Mouse (Mus musculus) erythroid progenitor cell, adult 5-6 weeks (primary cell): ENCODE measurements around the gene Mfsd4a. TPM values are rescaled to one million over a fixed set of nuclear protein-coding genes. Genes with fewer than 3 reads are reported as not detected.

Source experiments
- ATAC-seq: replicated peaks from 2 replicates; pipeline ENCODE4 v1.8.0; 2016; ENCODE audit warnings: moderate number of reproducible peaks, mild to moderate bottlenecking, moderate TSS enrichment, inconsistent platforms; ENCODE audit not compliant: poor library complexity, low FRiP score, severe bottlenecking
- total RNA-seq, 2 experiments: library from RNA; stranded (forward) in 1 of 2; stranded (reverse) in 1 of 2; fragments of 150-400 nt in 1 of 2; fragments of 186-747, 209-891 nt in 1 of 2; gene quantifications; 2 replicates each; pipeline versions ENCODE4 v1.2.3 to v1.2.4; 2015 to 2017; ENCODE audit warnings: low replicate concordance in 2 of 2

Gene Mfsd4a
- total RNA-seq, 2 experiments from 2014 or later, result 0.15 TPM; not detected in 1

DNA sequence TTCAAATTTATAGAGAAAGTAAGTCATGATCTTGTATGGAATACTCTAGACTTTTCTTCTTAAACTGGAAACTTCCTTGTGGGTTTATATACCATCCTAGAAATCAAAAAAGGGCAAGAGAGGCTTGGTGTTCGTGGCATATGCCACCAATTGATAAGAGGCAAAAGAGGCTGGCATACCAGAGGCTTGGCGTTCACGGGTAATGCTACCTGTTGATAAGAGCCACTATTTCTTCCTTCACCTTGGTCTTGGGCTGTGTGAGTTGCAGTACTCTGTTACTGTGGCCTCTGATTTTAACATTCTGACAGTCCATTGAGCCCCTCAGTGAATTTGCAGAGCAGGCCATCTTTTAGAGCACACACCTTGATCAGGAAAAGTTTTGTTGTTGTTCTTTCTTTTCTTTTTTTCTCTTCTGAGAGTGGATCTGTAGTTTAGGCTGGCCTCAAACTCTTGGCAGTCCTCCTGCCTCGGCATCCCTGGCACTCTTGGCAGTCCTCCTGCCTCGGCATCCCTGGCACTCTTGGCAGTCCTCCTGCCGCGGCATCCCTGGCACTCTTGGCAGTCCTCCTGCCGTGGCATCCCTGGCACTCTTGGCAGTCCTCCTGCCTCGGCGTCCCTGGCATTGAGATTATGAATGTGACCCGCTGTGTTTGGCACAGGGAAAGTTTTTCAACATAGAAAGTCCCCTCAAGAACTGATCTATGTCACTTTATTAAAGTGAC lies 40.8 kb downstream of the Mfsd4a start:
- ATAC-seq, result peak; percentile 94

DNA sequence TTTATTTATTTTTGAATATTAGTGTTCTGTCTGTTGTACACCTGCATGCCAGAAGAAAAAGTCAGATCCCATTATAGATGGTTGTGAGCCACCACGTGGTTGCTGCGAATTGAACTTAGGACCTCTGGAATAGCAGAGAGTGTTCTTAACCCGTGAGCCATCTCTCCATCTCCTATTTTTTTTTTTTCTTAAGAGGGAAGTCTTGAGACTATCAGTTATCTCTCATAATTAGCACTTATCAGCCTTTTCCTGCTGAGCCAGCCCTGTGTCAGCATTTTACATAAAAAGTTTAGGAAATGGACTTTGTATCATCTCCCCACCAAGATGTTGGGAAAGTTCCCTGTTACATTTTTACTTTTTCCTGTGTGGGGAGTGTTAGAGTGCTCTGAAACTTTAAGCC lies 45.8 kb downstream of the Mfsd4a start:
- no peak for ATAC-seq

DNA sequence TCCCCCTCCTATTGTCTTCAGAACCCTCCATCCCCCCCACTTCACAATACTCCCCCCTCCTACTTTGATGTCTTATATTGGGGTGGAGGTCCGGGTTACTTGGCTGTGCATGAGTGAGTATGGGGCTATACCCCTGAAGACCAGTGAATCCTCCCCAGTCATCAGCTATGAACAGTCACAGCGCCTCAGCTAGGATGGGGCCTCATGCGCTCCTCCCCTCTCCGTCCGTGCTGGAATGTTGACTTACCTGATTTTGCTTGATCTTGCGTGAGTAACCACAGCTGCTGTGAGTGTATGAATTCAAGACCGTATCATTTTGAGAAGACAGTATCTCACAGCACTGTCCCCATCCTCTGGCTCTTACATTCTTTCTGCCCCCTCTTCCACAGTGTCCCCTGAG lies 48.0 kb downstream of the Mfsd4a start:
- ATAC-seq, result no peak

DNA sequence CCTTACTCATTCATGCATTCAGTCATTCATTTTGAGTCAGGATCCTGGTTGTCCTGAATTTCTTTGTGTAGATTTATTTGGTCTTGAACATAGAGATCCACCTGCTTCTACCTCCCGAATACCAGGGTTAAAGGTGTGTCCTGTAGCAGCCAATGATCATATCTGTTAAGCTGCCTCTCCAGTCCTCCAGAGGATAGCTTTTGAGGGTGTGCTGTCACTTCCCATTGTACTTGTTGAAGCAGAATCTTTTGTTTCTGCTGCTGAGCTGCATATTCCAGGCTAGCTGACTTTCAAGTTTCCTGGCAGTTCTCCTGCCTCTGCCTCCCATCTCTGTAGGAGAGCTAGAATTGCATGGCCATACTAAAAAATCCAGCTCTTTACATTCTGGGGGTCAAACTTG lies 51.2 kb downstream of the Mfsd4a start:
- no peak for ATAC-seq

DNA sequence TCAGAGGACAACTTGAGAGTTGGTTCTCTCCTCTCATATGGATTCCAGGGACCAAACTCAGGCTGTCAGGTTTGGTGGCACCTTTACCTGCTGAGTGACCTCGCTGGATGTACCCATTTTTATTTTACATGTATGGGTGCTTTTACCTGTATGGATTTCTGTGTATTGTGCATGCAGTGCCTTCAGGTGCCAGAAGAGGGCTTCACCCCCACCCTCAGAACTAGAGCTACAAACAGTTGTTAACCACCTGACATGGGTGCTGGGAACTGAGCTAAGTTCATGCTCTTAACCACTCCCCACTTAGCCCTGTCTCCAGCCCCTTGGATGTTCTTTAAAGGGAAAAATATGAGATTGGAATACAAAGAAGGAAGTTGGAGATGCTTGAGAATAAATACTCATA lies 53.1 kb downstream of the Mfsd4a start:
- no peak; the same call in 1 of the 2 replicates for ATAC-seq

DNA sequence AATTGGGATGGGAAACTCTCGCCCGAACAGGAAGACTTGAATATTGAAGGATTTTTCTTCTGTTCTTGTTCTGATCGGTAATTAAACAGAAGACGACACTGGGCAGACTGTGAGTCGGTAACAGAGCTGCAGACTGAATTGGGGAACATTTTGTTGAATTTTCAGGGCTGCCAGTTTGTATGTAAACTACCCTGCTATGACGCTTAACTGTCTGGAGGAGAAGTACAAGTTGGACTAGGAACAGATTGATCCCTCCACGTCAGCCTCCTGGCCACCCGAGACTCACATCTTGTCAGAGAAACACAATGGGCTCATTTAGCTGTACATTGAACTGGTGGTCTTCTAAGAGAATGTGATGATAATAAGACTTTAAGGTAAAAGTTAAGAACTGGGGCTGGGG lies 55.0 kb downstream of the Mfsd4a start:
- no peak for ATAC-seq

DNA sequence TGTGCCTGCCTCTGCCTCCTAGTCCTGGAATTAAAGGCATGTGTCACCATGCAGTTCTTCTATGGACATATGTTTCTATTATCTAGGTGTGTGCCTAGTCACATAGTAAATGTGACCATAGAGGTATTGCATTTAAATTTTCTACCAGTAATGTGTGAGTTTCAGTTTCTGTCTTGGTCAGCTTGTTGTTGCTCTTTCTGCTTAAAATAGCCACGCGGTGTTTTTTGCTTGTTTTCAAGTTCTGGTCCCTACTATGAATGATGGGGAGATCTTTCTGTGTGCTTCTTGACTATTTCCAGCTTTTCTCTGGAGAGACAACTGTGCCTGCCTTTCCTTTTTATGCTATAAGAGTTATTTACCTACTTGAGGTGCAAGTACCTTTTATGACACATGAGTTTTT lies 56.1 kb downstream of the Mfsd4a start:
- ATAC-seq, result no peak

DNA sequence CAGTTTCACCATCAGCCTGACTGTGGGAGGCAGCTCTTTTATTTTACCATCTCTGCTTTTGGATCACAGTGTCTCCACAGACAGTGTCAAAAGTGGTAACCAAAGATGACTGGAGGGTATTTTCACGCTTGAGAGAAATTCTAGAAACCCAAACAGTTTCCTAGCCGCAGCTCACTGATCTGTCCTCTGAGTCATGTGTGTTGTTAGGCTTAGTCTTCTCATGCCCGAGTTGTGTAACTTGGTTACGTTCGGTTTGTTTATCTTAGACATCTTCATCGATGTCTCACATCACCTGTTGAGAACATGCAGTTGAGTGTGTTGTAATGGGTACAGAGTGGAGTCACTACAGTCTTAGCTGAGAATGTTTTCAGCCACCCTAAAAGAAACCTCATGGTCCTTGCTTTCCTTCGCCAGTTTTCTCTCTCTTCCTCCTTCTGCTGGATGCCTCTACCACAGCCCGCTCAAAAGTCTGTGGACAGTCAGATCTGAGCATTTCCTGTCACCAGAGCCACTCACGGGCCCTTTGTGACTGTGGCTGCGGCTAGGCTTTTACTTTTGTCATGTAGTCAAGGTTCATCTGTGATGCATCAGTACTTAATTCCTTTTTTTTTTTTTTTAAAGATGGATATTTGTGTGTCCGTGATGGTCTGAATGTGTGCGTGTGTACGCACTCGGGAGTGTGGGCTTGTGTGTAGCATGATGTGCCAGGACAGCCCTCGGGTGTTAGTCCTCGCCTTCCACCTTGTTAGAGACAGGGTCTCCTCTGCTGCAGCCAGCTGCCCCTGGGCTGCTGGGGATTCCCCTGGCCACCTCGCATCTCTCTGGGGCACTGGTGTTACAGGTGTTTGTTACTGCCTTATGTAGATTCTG lies 57.0 kb downstream of the Mfsd4a start:
- no peak for ATAC-seq

DNA sequence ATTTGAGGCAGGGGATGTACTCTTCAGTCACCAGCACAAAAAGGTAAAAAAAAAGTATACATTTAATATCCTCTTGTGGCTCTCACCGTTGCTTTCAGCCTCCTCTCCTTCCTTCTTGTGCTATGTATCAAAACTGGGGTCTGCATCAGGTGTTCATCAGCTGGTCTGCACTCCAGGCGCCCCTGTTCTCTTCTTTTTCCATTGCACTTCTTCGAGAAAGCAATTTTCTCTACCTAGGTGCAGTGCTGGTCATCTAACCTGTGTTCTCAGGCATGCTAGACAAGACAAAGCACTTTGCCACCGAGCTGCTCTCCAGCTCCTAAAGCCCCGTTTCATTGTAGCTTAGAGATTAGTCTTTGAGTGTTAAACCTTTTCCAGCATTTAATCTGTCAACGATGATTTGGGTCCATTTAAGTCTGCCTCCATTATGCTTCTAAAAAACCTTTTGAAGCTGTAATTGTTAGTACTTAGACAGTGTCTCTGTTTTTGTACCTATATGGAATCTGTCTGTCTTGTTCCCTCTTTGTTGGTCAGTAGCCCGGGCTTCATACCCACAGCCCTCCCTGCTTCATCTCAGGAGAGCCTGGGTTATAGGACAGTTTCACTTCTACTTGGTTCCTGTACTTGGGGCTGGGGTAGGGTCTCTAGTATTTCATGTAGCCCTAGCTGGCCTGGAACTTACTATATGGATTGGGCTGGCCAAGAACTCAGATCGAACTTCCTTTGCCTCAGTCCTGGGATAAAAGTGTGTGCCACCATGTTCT lies 58.8 kb downstream of the Mfsd4a start:
- no peak for ATAC-seq

DNA sequence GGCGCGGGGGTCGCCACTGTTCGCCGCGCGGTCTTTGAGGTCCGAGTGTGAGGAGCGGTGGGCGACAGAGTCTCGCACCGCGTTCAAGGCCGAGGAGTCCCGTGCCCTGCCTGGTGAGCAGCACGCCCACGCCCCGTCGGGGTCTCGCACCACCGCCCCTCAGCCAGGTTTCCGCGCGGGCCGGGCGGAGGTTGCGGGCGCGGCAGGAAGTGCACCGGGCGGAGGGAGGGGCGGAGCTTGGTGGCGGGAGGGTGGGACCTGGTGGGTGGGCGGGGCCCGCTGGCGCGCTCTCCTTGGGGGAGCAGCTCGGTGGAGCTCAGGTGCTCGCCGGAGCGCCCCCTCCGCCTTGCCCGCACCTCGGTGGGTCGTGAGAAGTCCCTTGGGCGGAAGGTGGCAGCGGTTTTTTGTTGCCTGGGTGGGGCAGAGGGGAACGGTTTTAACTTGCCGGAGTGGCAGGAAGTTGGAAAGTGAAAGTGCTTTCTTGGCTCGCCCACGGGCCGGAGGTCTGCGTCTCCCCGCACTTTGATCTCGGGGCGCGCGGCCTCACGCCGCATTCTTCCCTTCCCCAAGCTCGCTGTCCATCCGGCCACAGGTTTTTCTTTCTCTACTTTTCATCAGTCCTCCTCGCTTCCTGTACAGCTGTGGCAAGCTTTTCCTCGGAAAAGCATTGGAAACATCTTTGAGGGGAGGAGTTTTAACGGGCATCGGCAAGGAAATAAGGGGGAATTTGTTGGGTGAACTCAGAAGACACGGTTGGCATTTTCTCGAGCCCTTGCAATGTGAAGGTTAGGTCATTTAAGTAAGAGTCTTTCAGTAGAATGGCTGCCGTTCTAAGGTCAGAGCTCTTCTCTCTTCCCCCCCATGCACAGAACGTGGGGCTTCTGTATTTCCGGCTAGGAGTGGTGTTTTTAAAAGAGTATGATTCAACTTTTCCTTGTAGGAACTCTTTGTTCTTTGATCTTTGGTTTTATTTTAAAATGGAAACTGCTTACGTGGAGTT lies 59.7 kb downstream of the Mfsd4a start:
- peak; percentile 79 for ATAC-seq

DNA sequence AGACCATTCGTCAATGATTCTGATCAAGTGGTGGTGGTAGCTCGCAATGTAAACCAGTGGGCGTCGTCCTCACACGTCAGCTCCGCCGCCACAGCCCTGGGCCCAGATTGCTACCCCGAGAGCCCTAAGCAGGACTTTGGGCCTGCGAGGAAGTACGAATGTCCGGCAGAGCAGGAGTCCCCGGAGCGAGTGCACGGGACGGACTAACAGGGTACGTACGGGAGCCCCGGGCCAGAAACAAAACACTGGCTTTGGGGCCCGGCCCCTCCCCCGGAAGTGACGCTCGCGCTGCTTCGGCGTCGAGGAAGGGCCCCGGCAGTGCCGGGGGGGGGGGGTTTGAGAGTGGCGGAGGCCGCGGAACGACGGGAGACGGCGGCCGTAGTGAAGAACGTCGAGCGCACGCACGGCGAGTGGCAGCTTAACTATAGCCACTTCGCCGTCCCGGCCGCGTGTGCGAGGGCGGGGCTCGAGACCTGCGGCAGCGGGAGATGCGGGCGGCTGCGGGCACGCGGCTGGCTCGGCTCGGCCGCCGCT lies 60.5 kb downstream of the Mfsd4a start, which contains the start of gene Elk4:
Gene Elk4 (plus strand): TSS at position 326 of the 534 bp plus-strand sequence.
- ATAC-seq, result peak; percentile 74

DNA sequence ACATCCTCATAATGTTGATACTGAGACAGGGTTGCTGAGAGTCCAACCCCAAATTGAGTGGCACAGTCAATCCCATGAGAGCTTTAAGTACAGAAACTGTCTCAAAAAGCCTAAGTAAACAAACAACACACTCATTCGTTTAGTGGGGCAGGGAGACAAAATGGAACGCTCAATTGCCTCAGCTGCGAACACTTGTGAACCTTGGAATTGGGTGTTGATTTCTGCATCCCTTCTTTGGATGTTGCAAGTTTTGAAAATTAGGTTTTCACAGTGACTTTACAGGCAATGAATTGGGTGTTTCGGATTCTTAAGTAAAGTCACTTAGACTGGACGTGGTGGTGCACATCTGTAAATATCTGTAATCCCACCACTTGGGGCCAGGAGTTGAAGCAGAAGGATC lies 61.1 kb downstream of the Mfsd4a start:
- no peak for ATAC-seq

DNA sequence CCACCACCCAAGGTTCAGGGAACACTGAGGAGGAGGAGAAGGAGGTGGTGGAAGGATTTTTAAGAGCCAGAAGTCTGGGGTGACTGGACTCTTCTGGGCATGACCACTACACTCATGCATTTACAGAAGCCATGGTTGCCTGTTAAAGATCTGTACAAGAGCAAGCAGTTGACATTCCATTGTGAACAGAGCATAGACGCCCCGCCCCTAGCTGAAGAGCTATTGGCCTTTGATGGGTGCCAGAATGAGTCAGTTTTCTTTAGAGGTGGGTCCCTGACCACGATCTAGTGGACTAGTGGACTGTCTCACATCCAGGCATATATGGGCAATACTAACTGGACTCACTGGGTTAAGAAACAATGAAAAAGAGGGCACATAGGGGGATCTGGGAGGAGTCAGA lies 61.8 kb downstream of the Mfsd4a start:
- no peak for ATAC-seq

DNA sequence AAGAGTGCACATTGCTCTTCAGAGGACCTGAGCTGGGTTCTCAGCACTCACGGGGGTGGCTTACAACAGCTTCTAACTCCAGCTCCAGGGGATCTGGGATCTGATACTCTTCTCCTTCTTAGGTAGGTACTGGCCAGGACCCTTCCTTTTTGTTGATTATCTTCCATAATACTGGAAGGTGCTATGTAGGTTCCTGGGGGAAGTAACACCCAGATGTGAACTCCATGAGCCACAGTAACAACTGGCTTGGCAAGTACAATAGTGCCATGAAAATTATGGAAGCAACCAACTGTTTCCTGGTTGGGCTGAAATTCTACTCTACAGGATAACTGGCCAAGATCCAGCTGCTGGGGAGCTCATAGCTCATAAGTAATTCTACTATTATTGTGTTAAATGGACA lies 62.4 kb downstream of the Mfsd4a start:
- no peak for ATAC-seq

DNA sequence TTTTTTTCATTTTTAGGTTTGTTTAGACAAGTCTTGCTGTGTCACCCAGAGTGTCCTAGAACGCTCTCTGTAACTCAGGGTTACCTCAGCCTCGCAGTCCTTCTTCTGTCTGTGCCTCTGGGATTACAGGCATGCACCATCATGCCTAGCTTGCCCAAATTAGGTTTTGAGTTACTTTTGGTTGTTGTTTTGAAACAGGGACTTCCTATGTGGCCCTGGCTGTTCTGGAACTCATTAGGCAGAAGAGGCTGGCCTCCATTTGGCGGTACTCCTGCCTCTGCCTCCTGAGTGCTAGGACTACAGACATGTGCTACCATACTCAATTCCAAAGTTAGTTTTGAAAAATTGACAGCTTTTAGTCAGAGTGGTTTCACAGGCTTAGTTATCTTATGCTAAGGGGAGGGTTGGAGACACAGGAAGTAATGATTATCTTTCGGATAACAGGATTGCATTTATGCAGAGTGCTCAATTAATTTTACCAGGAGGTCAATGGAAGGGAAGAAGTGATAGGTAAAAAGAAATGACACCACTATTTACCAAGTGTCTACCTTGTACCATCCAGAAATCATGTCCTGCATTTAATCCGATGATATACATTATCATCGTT lies 63.2 kb downstream of the Mfsd4a start:
- no peak for ATAC-seq

DNA sequence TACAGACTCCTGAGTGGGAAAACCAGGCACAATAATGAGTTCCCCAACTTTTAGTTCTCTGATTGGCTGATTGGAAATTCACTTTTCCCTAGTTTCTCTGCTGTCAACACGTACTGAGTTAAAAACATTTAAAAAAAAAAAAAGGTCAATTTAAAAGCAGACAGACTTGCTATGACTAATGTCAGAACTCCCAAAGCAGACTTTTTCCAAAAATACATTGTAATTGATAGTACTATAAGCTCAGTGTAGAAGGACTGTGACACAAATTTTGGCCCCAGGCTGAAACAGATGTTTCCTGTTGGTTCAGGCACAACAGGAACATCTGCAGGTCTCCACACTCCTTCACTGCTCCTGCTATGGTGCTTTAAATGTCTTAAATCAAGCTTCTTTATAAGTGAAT lies 64.0 kb downstream of the Mfsd4a start:
- ATAC-seq, result no peak

DNA sequence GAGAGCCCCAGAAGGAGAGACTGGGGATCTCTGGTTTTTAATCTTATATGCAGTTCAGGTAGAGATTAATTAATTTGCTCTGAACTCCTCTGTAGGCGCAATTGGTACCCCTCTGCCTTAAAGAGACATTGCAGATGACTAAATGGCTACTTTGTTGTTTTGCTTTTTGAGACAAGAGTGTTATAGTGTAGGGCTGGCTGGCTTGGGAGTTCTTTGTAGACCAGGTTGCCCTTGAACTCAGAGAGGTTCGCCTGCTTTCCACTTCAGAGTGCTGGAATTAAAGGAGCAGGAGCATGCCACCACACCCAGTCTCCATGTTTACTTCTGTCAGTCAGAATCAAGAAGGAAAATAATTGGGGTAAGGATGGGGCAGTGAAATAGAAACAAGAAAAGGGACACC lies 64.8 kb downstream of the Mfsd4a start:
- no peak for ATAC-seq

DNA sequence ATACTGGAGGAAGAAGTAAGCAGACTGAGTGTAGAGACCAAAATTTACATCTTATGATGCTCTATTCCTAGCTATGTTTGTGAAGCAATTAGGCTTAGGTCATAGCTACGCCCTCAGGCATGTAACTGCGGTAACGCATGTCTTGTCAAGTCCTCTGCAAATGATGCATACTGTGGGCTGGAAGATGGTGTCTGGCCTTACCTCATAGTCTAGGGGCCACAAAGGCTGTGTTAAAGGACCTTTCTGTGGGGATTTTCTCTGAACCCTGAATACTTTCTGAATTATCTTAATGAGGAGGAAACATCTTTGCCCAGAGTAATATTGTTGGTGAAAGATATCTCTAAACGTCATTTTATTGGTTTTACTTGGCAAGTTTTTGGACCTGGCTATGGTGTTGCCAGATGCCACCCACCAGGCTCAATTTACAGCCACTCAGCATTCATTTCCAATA lies 66.0 kb downstream of the Mfsd4a start:
- ATAC-seq, result no peak

DNA sequence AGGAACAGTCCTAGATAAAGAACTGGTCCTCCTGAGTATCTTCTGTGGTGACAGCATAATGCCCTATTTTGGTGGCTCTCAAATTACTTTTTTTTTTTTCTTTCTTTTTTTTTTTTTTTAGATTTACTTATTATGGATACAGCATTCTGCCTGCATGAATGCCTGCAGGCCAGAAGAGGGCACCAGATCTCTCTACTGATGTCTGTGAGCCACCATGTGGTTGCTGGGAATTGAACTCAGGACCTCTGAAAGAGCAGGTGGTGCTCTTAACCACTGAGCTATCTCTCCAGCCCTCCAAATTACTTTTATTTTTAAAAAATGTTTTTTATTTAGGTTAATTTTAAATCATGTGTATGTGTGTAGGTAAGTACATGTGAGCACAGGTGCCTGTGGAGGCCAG lies 67.4 kb downstream of the Mfsd4a start:
- no peak for ATAC-seq
